Mouse (Mus musculus) heart, adult 9 months (tissue): ENCODE results near the gene Zbtb9.
"Not testable (repeated sequence)": the region's sequence is repeated elsewhere in the genome, so short reads cannot be mapped to it uniquely, and the experiment has no call there.

Source experiments
- DNase-seq, 2 experiments: peaks; one replicate each; pipeline ENCODE4 v3.0.0; 2022; ENCODE audit warnings: low spot score in 2 of 2

Gene Zbtb9

GRCm38 (mm10) chr17:26972703-26973574 lies at the start of gene Zbtb9:
Zbtb9 (plus strand) TSS chr17:26973167.
- peak; percentile 95 to 96 for DNase-seq

DNA sequence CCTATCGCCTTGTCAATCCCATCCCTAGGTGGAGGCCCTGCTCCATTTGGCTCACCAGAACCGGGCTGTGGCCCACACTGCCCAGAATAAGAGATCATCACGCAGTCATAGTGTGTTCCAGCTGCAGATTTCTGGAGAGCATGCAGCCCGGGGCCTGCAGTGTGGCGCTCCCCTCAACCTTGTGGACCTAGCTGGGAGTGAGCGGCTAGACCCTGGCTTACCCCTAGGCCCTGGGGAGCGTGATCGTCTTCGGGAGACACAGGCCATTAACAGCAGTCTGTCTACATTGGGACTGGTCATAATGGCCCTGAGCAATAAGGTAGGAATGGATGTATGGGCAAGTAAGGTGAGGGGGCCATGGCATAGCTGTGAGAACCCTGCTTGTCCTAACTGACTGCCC lies 47.6 kb upstream of the Zbtb9 start:
- not testable (repeated sequence) for DNase-seq

DNA sequence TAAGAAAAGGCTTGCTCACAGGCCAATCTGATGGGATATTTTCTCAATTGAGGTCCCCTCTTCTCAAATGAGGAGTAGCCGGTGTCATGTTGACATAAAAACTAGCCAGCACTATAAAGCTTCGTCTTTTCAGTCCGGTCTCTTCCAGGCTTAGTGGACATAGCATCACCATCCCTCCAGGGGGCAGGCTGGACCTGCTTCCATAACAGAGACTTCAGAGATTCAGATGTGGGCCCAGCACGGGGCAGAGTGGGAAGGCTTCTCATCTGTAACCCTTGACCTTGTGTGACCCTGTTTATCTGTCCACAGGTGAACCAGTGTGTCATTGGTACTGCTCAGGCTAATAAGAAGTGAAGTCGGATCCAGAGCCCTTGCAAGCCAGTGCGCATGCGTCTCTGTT lies 41.2 kb upstream of the Zbtb9 start:
- not testable (repeated sequence) for DNase-seq

GRCm38 (mm10) chr17:26932839-26933398 lies 40.0 kb upstream of the Zbtb9 start, which contains the start of gene Phf1:
Phf1 (plus strand) TSS chr17:26933052.
- DNase-seq: peak; percentile 96 to 97

GRCm38 (mm10) chr17:26933419-26933818 lies 39.5 kb upstream of the Zbtb9 start:
- DNase-seq: no peak

- no peak for DNase-seq
Measured at GRCm38 (mm10) chr17:26933885-26934827, 38.8 kb upstream of the Zbtb9 start.

DNA sequence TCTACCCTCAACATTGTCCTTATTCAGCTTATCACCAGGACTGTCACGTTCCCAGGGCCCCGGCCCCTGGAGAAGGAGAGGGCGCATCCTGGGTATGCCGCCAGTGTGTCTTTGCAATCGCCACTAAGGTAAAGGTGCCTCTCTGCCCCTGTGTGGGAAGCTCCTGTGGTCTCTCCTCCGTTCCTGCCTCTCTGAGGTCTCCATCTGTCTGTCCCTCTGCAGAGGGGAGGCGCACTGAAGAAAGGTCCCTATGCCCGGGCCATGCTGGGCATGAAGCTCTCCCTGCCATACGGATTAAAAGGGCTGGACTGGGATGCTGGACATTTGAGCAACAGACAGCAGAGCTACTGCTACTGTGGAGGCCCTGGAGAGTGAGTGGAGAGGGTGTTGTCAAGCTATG lies 37.9 kb upstream of the Zbtb9 start:
- DNase-seq: no peak

DNA sequence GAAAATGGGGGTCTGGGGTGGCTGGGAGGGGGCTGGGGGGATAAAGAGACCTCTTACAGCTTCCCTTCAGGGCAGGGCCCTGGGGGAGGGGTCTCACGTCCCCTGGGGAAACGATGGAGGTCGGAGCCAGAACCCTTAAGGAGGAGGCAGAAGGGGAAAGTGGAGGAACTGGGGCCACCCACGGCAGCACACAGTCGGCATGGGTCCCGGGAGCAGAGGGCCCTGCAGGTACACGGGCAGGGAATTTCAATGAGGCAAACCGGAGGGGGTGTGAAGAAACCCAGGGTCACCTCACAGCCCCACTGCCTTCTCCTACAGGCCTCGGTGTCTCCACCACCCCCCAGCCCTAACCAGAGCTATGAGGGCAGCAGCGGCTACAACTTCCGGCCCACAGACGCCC lies 36.5 kb upstream of the Zbtb9 start:
- DNase-seq: no peak

- no peak for DNase-seq
Measured at GRCm38 (mm10) chr17:26936921-26937695, 35.9 kb upstream of the Zbtb9 start.

DNA sequence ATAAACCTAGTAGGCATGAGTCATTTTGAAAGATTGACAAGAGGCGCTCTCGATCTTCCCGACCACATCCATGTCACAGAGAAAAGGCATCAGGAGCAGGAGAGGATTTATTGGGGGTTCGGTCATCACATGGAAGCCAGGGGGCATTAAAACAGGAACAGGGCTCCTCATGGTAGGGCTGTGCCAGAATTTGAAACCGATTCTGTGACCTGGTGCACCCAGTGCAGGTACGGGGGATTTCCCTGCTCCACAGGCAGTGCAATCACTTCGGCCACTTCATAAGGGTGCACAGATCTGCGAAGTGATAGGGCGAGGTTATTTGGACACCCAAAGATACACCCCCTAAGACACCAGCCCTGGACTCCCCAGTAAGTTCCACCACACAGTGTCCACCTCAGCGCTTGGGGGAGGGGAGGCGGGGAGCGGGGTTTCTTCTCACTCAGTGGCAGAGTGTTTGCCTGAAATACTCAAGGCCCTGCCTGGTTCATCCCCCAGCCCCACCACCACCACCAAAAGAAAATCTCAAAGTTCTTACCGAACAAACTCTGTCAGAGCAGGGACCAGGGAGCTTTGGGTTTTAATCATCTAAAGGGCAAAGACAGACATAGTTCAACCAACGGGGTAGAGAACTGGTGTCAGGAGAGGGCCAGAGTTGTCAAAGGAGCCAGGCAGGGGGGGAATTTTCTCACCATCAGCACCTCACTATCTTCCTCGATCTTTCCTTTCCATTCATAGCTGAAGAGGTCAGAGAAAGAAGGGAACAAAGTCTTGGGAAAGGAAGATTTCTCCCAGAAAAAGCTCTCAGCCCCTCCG lies 34.9 kb upstream of the Zbtb9 start:
- DNase-seq: no peak

GRCm38 (mm10) chr17:26938731-26939130 lies 34.2 kb upstream of the Zbtb9 start:
- DNase-seq: no peak

DNA sequence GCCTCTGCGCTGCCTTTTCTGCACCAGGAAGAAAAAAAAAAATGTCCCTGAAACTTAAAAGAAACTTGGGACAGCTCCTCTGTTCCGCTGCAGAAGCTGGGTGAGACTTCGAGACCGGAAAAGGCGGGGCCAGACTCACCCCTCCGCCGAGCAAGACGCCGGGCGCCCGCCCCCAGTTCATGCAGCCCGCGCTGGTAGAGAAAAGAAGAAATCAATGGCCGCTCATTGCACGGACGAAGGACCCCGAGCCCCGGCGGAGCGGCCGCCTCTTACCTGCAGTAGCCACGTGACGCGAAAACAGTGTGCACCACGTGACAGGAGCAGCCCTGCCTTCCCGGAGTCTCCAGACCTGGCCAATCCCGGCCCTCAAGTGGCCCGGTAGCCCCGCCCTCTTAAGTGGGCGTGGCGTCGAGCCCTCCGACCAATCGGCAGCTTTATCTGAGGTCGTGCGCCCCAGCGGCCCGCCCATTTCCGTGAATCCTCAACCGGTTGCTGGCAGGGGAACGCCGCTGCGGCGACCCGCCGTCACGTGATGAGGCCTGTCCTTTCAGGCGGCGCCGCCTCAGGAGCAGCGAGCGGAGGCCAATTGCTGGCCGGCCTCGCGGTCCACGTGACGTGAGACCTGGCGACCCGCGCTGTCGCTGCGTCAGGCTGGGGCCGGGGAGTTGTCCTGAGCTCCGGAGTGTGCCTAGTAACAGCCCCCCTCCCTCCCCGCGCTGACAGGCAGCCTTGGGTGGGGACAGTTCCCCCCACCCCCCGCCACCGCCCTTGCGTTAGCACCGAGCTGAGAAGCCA lies 33.6 kb upstream of the Zbtb9 start, which contains the start of gene Cuta:
Cuta (minus strand) TSS at position 392 of the 795 bp plus-strand sequence.
- DNase-seq: peak; percentile 100

- DNase-seq: no peak
Measured at GRCm38 (mm10) chr17:26939973-26940300, 33.0 kb upstream of the Zbtb9 start.

GRCm38 (mm10) chr17:26941031-26941789 lies 31.8 kb upstream of the Zbtb9 start, which contains the start of gene Syngap1:
Syngap1 (plus strand) TSS chr17:26941253.
- no peak for DNase-seq

- DNase-seq: no peak
Measured at GRCm38 (mm10) chr17:26941841-26942570, 31.0 kb upstream of the Zbtb9 start.

DNA sequence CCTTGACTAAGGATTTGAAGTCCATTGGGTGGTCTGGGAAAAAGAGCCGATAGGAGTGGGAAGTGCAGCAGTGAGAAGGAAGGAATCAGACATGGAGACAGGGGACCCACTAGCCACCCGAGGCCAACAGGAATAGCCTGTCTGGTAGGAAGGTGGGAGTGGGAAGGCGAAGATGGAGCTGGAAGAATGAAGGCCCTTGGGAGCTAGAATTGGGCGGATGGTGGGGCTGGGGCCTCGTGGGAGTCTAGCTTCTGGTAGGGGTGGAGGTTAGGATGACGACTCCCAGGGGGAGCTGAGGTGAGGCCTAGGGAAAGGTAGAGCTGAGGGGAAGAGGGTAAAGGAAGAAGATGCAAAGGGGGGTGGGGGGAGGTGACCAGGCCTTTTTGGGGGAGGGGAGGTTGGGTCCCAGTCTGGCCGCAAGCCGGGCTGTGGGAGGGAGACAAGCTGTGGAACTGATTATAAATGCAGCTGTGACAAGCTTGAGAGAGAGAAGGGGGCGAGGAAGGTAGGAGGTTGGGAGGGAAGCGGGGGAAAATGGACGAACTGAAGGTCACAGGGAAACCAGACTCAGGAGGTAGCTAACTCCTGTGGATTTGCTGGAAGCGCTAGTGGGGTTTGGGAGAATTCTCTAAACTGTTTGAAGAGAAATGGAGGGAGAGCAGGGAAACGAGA lies 27.0 kb upstream of the Zbtb9 start:
- no peak for DNase-seq

- DNase-seq: peak; percentile 73 to 74
Measured at GRCm38 (mm10) chr17:26946567-26946966, 26.4 kb upstream of the Zbtb9 start.
